Mouse (Mus musculus) bone marrow, adult 2 months (tissue): ENCODE data around the gene Krt78. TPM values are rescaled to one million over a fixed set of nuclear protein-coding genes. Genes with fewer than 3 reads are reported as not detected.

ENCODE experiments used
- H3K27ac ChIP-seq: fragments of 200-500 bp; 2 replicates; pipeline ENCODE4 v1.5.1; 2012; ENCODE audit warnings: low read depth, mild to moderate bottlenecking, control low read depth, inconsistent platforms, low read length; ENCODE audit not compliant: control insufficient read depth, poor library complexity, insufficient read depth
- H3K4me1 ChIP-seq: fragments of 200-500 bp; 2 replicates; pipeline ENCODE4 v1.6.1; 2011; ENCODE audit warnings: low read length; ENCODE audit not compliant: control insufficient read depth, insufficient read depth
- H3K4me3 ChIP-seq: fragments of 200-500 bp; replicated peaks from 2 replicates; pipeline ENCODE3; 2011; ENCODE audit warnings: mild to moderate bottlenecking, low read depth, low read length, control low read depth; ENCODE audit not compliant: control insufficient read depth
- CTCF ChIP-seq: fragments of 200-500 bp; IDR thresholded peaks from 2 replicates; pipeline ENCODE4 v1.5.1; 2011; ENCODE audit warnings: low read length, control low read depth; ENCODE audit not compliant: control insufficient read depth, insufficient read depth
- POLR2A ChIP-seq: fragments of 200-500 bp; IDR thresholded peaks from 2 replicates; pipeline ENCODE4 v1.6.1; 2011; ENCODE audit warnings: low read depth, mild to moderate bottlenecking, control low read depth, low read length, borderline replicate concordance; ENCODE audit not compliant: control insufficient read depth
- whole genome bisulfite sequencing: fragments of 180-500 bp; shearing (Covaris S2); methylation state at CpG from one replicate; pipeline ENCODE4 v1.1.7; 2018; 5-methylcytosine and 5-hydroxymethylcytosine counted together
- polyA plus RNA-seq: library from polyadenylated mRNA; stranded (reverse); fragments of >200 nt; gene quantifications from 2 replicates; pipeline ENCODE4 v1.2.4, GENCODE M21; 2011; ENCODE audit warnings: low replicate concordance; ENCODE audit not compliant: missing spikeins, insufficient read depth, insufficient read length

The Krt78 gene
- polyA plus RNA-seq, 1 experiment: not detected

- WGBS: 84% methylated on average over 1 of the region's 1 CpGs
- TF ChIP-seq POLR2A (no peak), CTCF (no peak)
- Histone ChIP-seq H3K27ac (no peak overlapping the region), H3K4me3 (no peak overlapping the region), H3K4me1 (no peaks in the 10 kb centered on the region)
Measured at GRCm38 (mm10) chr15:101945430-101945829, 8.7 kb downstream of the Krt78 start.

GRCm38 (mm10) chr15:101941948-101942347, 12.1 kb downstream of the Krt78 start:
- no peaks in the 10 kb centered on the region for H3K4me1 ChIP-seq
- no peak for TF ChIP-seq CTCF
- TF ChIP-seq POLR2A: no peak
- WGBS: 67% methylated on average over 8 of the region's 8 CpGs
- no peak overlapping the region for H3K27ac ChIP-seq
- H3K4me3 ChIP-seq: no peak overlapping the region

GRCm38 (mm10) chr15:101940274-101940829, 13.7 kb downstream of the Krt78 start, which contains the start of gene Krt79:
TSS of gene Krt79 (minus strand) at chr15:101940324.
- TF ChIP-seq POLR2A: no peak
- no peak for TF ChIP-seq CTCF
- Histone ChIP-seq H3K4me3 (no peak within 1 kb of the TSS), H3K4me1 (no peaks in the 10 kb centered on the region), H3K27ac (no peak within 1 kb of the TSS)
- WGBS: 70% methylated on average over 6 of the region's 6 CpGs

- 67% methylated on average over 9 of the region's 9 CpGs for WGBS
- Histone ChIP-seq H3K27ac (no peak overlapping the region), H3K4me3 (no peak overlapping the region), H3K4me1 (no peaks in the 10 kb centered on the region)
- no peak for TF ChIP-seq CTCF
- no peak for TF ChIP-seq POLR2A
Measured at GRCm38 (mm10) chr15:101938600-101939308, 15.3 kb downstream of the Krt78 start.

GRCm38 (mm10) chr15:101933024-101933423, 21.1 kb downstream of the Krt78 start:
- no peak overlapping the region for H3K27ac ChIP-seq
- TF ChIP-seq CTCF (no peak), POLR2A (no peak)

DNA sequence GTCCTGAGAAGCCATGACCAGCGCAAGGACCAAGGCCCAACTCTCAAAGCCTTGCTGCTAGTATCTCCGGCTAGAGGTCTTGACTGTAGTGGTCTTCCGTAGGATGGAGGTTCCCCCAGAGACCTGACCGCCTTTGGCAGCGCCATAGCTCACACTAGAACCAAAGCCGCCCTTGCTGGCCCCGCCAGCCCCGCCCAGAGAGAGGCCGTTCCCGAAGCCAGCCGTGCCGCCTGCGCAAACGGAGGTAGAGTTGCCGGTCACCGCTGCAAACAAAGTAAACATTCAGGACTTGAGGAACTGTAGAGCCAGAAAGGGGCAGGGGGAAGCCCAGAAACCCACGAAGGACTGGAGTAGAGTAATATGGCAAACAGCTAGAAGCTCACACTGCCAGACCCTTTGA, 24.4 kb downstream of the Krt78 start:
- TF ChIP-seq POLR2A: no peak
- no peak for TF ChIP-seq CTCF
- WGBS: 3% methylated on average over 17 of the region's 17 CpGs
- Histone ChIP-seq H3K27ac (no peak overlapping the region), H3K4me1 (no peaks in the 10 kb centered on the region), H3K4me3 (no peak overlapping the region)

More at GRCm38 (mm10) chr15:101933024-101933423, 21.1 kb downstream of the Krt78 start:
- WGBS: 56% methylated on average over 6 of the region's 6 CpGs
- H3K4me3 ChIP-seq: no peak overlapping the region
- no peaks in the 10 kb centered on the region for H3K4me1 ChIP-seq

- 29% methylated on average over 9 of the region's 9 CpGs for WGBS
- TF ChIP-seq POLR2A (no peak), CTCF (no peak)
- H3K27ac ChIP-seq: no peak overlapping the region
- H3K4me1 ChIP-seq: no peaks in the 10 kb centered on the region
- no peak overlapping the region for H3K4me3 ChIP-seq
Measured at GRCm38 (mm10) chr15:101929087-101929486, 25.0 kb downstream of the Krt78 start.

GRCm38 (mm10) chr15:101927340-101928080, 26.6 kb downstream of the Krt78 start:
- H3K27ac ChIP-seq: no peak overlapping the region
- H3K4me1 ChIP-seq: no peaks in the 10 kb centered on the region
- H3K4me3 ChIP-seq: no peak overlapping the region
- WGBS: 73% methylated on average over 12 of the region's 12 CpGs
- TF ChIP-seq CTCF: no peak
- no peak for TF ChIP-seq POLR2A
